Mouse (Mus musculus) kidney, postnatal 0 days (tissue): ENCODE measurements around the gene Ccdc97. TPM values are rescaled to one million over a fixed set of nuclear protein-coding genes. Genes with fewer than 3 reads are reported as not detected.

Experiments
- ATAC-seq: fragments of 200-750 bp; cut with Nextera tagmentation; replicated peaks from 2 replicates; pipeline ENCODE4 v1.8.0; 2017; ENCODE audit warnings: low read depth, moderate number of reproducible peaks, moderate TSS enrichment, moderate library complexity; ENCODE audit not compliant: low FRiP score
- DNase-seq: peaks from one replicate; pipeline ENCODE4 v3.0.0-alpha.2; 2016; ENCODE audit warnings: low spot score
- H3K27ac ChIP-seq: fragments of 300-500 bp; sonication (generic); 2 replicates; pipeline ENCODE4 v1.5.1; 2014; ENCODE audit warnings: mild to moderate bottlenecking
- H3K27me3 ChIP-seq: fragments of 300-500 bp; sonication (generic); 2 replicates; pipeline ENCODE4 v1.6.1; 2014; ENCODE audit warnings: low read length, mixed read lengths; ENCODE audit not compliant: insufficient read depth
- H3K36me3 ChIP-seq: fragments of 300-500 bp; sonication (generic); 2 replicates; pipeline ENCODE4 v1.6.1; 2014; ENCODE audit warnings: low read length, mixed read lengths; ENCODE audit not compliant: insufficient read depth
- H3K4me1 ChIP-seq: fragments of 300-500 bp; sonication (generic); replicated peaks from 2 replicates; pipeline ENCODE4 v1.6.1; 2014; ENCODE audit warnings: antibody characterized with exemption, low read length, mixed read lengths; ENCODE audit not compliant: insufficient read depth
- H3K4me2 ChIP-seq: fragments of 300-500 bp; sonication (generic); 2 replicates; pipeline ENCODE4 v1.6.1; 2014; ENCODE audit warnings: mild to moderate bottlenecking, low read length, moderate library complexity, mixed read lengths
- H3K4me3 ChIP-seq: fragments of 300-500 bp; sonication (generic); replicated peaks from 2 replicates; pipeline ENCODE4 v1.5.1; 2014; ENCODE audit warnings: low read depth, low read length
- H3K9ac ChIP-seq: fragments of 300-500 bp; sonication (generic); 2 replicates; pipeline ENCODE4 v1.6.1; 2014; ENCODE audit warnings: low read depth, low read length
- H3K9me3 ChIP-seq: fragments of 300-500 bp; sonication (generic); replicated peaks from 2 replicates; pipeline ENCODE4 v1.6.1; 2016; ENCODE audit warnings: low read length, inconsistent platforms, mixed read lengths
- CTCF ChIP-seq: IDR thresholded peaks from 2 replicates; pipeline ENCODE4 v1.5.1; 2016; ENCODE audit warnings: antibody characterized with exemption, low read depth, mild to moderate bottlenecking, moderate library complexity
- WGBS: fragments of 180-500 bp; shearing (Covaris S2); extraction: QIAGEN DNeasy Blood & Tissue Kit; methylation state at CpG from one replicate; pipeline ENCODE4 v1.1.7; 2014; 5-methylcytosine and 5-hydroxymethylcytosine counted together
- polyA plus RNA-seq: library from polyadenylated mRNA; unstranded; fragments of >200 nt; fragmentation: Nextera tagmentation; extraction: Ambion mirVana; gene quantifications from 2 replicates; pipeline ENCODE4 v1.2.1, GENCODE M21; 2015

The Ccdc97 gene
- polyA plus RNA-seq, 1 experiment from 2014 or later: 19.4 TPM

GRCm38 (mm10) chr7:25689603-25690021 is 29.3 kb downstream of the Ccdc97 start:
- Histone ChIP-seq H3K36me3 (no peaks in the 10 kb centered on the region), H3K9me3 (no peaks in the 10 kb centered on the region), H3K27me3 (no peaks in the 10 kb centered on the region), H3K4me3 (peak overlapping the region; percentile 77), H3K27ac (0 out of 2 replicates have a peak overlapping the region, but pooled peaks have one; percentile 13), H3K4me1 (peaks cover 28% of the 10 kb centered on the region; the same call in 1 of the 2 replicates), H3K9ac (0 out of 2 replicates have a peak overlapping the region, but pooled peaks have one; percentile 79), H3K4me2 (peak overlapping the region; percentile 92)
- no peak for ATAC-seq
- DNase-seq: peak; percentile 46
- no peak for TF ChIP-seq CTCF
- 8% methylated on average over 12 of the region's 12 CpGs for WGBS

GRCm38 (mm10) chr7:25688810-25689586 is 29.9 kb downstream of the Ccdc97 start:
- ATAC-seq: peak; percentile 25
- under 1% methylated on average over 43 of the region's 52 CpGs for WGBS
- no peaks in the 10 kb centered on the region for H3K27me3 ChIP-seq

GRCm38 (mm10) chr7:25687811-25688401 is 31.0 kb downstream of the Ccdc97 start:
- Histone ChIP-seq H3K9ac (peak overlapping the region; percentile 79), H3K4me2 (peak overlapping the region; percentile 92), H3K27ac (peak overlapping the region; percentile 90; the same call in 1 of the 2 replicates), H3K9me3 (no peaks in the 10 kb centered on the region), H3K4me1 (peaks cover 28% of the 10 kb centered on the region; the same call in 1 of the 2 replicates), H3K27me3 (no peaks in the 10 kb centered on the region), H3K4me3 (peak overlapping the region; percentile 77), H3K36me3 (no peaks in the 10 kb centered on the region)
- TF ChIP-seq CTCF: peak; percentile 42; the same call in 1 of the 2 replicates
- ATAC-seq (no peak), DNase-seq (no peak)
- under 1% methylated on average over 47 of the region's 47 CpGs for WGBS

More at GRCm38 (mm10) chr7:25688810-25689586, 29.9 kb downstream of the Ccdc97 start:
- no peak for TF ChIP-seq CTCF
- Histone ChIP-seq H3K36me3 (no peaks in the 10 kb centered on the region), H3K4me3 (peak overlapping the region; percentile 77), H3K9me3 (no peaks in the 10 kb centered on the region), H3K9ac (peak overlapping the region; percentile 79), H3K27ac (peak overlapping the region; percentile 75), H3K4me1 (peaks cover 28% of the 10 kb centered on the region; the same call in 1 of the 2 replicates), H3K4me2 (peak overlapping the region; percentile 92)
- peak; percentile 86 for DNase-seq

- Histone ChIP-seq H3K4me2 (peak within 1 kb of the TSS; percentile 92), H3K36me3 (no peaks in the 10 kb centered on the region), H3K27ac (peak within 1 kb of the TSS; percentile 90), H3K4me3 (peak within 1 kb of the TSS; percentile 77), H3K9ac (peak within 1 kb of the TSS; percentile 79), H3K4me1 (peaks cover 28% of the 10 kb centered on the region; the same call in 1 of the 2 replicates), H3K9me3 (no peaks in the 10 kb centered on the region), H3K27me3 (no peaks in the 10 kb centered on the region)
- peak; percentile 67 for TF ChIP-seq CTCF
- DNase-seq (peak; percentile 83), ATAC-seq (peak; percentile 40)
- 2% methylated on average over 65 of the region's 69 CpGs for WGBS
These were observed 32.0 kb downstream of the Ccdc97 start, which contains the start of gene Tgfb1 for GRCm38 (mm10) chr7:25686680-25687531. Tgfb1 (plus strand) TSS chr7:25687002.

- no peak for TF ChIP-seq CTCF
- DNase-seq (no peak), ATAC-seq (no peak)
- H3K9me3 ChIP-seq: no peaks in the 10 kb centered on the region
- no peaks in the 10 kb centered on the region for H3K27me3 ChIP-seq
- peaks cover 32% of the 10 kb centered on the region; the same call in 1 of the 2 replicates for H3K4me1 ChIP-seq
- WGBS: 73% methylated on average over 21 of the region's 21 CpGs
- H3K9ac ChIP-seq: no peak overlapping the region
- H3K4me3 ChIP-seq: peak overlapping the region; percentile 77
- H3K27ac ChIP-seq: no peak overlapping the region
- peak overlapping the region; percentile 92 for H3K4me2 ChIP-seq
- no peaks in the 10 kb centered on the region for H3K36me3 ChIP-seq
These were observed 32.9 kb downstream of the Ccdc97 start for GRCm38 (mm10) chr7:25685926-25686470.
